Mouse (Mus musculus): Measurements from ENCODE around the gene Gm43518.

GRCm38 (mm10) chr5:123946546-123946945 is 19.3 kb downstream of the Gm43518 start:
- TF ChIP-seq CHD2 (IDR thresholded peaks at IDR 0.05; ENCODE audit: low read length) (no peak), MAFK (IDR thresholded peaks at IDR 0.05; ENCODE audit: borderline replicate concordance, low read depth, low read length) (no peak), USF1 (IDR thresholded peaks at IDR 0.05; ENCODE audit: low read depth, low read length) (no peak)

Data from MEL (cell line).